Mouse (Mus musculus): ENCODE measurements around the gene Grm1. TPM values are rescaled to one million over a fixed set of nuclear protein-coding genes. Genes with fewer than 3 reads are reported as not detected.
"Not testable (repeated sequence)": the region's sequence is repeated elsewhere in the genome, so short reads cannot be mapped to it uniquely, and the experiment has no call there.

The Grm1 gene
- total RNA-seq (2015; ENCODE audit: low replicate concordance) (1.9 TPM in 1 of 2 replicates, not detected in the other), total RNA-seq (2017; ENCODE audit: low replicate concordance) (under 0.01 TPM in 1 of 2 replicates, not detected in the other)

DNA sequence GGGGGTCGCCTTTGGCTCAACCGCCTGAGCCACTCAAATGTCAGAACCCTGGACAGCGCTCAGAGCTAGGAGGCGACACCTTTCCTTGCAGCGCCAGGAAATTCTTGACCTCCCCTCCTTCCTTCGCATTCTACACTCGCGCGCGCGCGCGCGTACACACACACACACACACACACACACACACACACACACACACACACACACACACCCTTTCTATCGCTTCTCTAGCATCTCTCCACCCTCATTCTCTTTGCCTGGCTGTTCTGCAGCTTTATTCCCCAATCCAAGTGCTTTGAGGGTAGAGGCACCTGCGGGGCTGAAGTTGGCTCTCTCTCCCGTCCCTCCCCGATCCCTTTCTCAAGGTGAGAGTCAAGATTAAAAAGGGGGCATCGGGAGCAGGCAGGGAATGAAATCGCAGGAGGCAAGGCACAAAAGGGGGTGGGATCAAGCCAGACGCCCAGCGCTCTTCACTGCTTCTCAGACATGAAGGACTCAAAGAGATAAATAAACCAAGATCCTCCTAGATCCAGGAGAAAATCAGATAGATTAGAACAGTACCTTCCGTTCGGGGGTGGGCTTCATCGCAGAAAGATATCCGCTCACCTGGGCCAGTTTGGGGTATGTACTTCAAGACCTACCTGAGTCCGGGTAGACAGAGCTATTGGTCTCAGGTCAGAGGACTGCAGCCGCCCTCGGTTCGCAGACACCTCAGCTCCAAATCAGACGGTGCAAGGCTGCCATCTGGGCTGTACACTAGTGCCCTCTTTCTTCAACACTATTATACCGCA is at the start of gene Grm1:
Gene Grm1, minus strand, starts transcription at position 746 of the 788 bp plus-strand sequence.
- no peak for ATAC-seq (replicated peaks; ENCODE audit: low FRiP score, poor library complexity, severe bottlenecking)

DNA sequence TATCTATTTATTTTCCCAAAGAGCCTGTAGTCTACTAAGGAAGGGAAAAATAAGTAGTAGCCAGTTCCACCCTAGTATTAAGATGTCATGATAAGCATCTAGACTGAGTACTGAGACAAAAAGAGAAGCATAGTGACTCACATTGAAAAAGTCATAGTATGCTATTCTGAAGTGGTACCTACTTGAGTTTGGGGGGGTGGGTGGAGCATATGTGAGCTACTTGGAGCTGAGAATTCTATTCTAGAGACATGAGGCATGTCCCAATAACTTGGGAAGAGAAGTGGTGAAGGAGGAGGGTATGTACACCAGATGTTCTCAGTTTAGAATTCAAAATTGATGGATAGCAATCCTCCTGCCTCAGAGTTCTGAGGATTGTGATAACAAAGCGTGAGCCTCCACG is 39.6 kb upstream of the Grm1 start:
- ATAC-seq (replicated peaks; ENCODE audit: low FRiP score, poor library complexity, severe bottlenecking) = no peak

DNA sequence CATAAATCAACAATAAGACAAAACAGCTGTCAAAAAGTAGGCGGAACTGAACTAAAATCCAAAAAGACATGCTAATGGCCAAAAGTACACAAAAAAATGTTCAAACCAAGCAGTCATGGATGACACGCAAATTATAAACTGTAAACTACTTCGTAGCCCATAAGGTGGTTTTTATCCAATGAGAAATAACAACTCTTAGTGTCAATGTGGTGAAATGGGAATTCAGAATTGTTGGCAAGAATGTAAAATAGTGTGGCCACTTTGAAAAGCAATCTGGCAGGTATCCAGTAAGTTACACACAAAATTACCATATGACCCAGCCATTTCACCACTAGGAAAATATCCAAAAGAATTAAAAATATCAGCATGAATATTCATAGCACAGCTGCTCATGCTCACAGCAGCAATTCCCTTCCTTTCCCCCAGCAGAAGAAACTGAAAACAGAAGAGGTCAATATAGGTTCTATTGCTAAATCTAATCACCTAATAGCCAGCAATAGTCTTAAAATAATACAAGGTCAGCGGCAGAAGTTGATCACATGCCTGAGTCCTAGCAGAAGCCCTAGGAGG is 16.4 kb upstream of the Grm1 start:
- ATAC-seq (replicated peaks; ENCODE audit: low FRiP score, poor library complexity, severe bottlenecking) = no peak

DNA sequence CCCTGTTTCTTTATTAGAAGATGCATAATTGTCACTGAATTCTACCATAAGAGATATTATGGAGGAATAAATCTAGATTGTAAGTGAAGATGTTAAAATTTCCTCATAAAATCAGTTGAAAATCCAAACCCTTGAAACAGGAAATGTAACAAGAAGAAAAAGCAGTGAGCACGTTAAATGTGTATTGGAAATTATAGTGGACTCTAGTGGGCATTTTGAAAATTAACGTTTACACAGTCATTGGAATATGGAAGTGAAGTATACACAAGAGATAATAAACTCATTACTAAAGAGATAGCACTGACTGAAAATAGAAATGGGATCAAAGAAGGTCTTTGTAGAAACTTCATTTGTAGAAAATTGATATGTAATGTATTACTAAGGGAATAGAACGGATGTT is 4.2 kb upstream of the Grm1 start:
- ATAC-seq (replicated peaks; ENCODE audit: low FRiP score, poor library complexity, severe bottlenecking) = no peak

DNA sequence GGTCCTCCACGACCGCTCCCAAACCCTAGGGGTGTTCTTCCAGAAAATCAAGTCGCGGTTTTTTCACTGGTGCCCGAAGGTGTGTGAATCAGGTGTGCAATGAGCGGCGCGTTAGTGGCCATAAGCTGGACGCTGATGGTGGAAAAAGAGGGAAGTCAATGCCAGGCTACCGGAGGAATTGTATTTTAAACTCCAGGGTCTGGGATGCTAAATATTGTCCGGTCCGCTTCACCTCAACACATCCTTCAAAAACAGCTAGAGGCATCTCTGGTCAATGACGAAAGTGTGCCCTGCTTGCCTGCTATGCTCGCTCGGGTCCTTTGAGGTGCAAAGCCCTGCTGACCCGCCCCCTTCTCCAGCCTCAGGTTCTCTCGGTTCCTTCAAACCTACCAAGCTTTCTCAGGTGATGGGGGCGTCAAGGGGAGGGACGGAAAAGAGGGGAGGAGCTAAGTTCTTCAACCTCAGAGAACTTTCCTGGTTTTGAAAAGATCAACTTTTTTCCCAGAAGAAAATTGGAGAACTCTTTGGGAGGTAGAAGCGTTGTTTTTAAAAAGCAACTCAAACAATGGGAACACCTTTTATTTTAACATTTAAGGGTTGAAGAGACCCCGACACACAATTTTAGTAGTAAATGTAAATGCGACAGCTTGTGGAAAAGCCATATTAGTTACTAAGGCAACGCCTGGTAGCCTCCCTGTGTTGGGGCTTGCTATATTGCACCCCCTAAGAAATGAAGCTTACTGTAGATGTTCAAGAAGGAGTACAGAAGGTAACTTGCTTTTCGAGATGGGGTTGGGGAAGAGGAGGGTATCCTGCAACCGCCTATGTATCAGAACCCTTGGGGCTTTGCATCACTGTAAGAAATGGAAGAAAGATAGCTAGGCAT is 1.2 kb downstream of the Grm1 start:
- no peak for ATAC-seq (replicated peaks; ENCODE audit: low FRiP score, poor library complexity, severe bottlenecking)

DNA sequence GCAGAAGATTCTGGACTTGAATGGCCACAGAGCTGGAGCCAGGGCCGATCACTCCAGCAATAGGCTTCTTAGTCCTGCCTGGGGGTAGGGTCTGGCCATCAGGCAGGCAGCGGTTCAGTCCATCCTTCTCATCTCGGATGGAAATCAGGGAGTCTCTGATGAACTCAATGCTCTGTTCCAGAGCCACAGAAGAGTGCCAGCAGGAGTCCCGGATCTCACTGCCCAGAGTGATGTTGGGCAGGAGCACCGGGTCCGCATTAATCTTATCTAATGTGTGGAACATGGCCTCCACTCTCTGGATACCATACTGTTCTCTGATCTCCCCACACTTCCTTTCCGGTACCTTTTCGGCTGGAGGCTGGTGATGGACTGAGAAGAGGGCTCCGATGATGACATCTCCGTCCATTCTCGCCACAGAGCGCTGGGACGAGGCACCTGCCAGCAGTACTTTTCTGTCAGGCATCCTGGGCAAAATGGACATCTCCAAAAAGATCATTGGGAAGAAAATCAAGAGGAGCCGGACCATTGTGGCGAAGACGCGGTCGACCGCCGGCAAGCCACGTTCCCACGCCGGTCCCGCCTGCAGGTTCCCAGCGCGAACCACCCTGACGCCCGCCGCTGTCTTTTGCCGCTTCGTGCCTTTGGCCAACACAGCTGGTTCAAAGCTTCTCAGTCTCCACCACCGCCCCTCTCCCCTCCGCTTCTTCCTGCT is 2.0 kb downstream of the Grm1 start:
- no peak for ATAC-seq (replicated peaks; ENCODE audit: low FRiP score, poor library complexity, severe bottlenecking)

DNA sequence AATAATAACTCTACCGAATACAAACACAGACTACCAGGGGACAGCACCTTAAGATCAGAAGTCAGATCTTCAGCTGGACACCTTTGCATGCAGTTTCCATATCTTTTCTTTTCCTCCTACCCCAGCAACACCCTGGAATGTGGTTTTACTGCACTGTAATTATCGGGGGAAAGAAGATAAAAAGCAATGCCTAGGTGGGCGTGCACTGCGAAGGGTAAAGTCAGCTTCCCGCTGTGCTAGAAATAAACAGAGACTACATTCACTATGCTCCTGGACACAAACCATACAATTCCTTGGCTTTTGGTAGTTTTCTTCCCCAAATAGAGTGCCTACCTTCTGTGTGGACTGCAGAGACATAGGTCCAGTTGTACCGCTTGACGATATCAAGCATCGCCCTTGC is 2.6 kb downstream of the Grm1 start:
- ATAC-seq (replicated peaks; ENCODE audit: low FRiP score, poor library complexity, severe bottlenecking) = no peak

DNA sequence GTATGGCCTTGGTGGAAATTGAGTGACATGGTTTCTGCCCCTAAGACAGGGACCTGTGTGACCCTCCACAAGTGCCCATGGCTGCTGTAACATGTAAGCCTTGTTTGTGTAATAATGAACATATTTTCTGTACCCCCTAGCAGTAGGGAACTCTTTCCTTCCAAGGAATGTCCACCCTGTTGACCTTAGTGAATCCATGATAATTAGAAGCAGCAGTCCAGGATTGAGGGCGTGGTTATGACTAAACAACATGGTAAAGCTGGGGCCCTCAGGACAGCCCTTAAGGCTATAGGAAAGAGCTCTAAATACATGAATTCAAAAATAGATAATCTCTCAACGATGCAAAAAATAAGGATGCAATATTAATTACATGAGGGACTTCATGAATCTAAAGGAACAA is 17.0 kb downstream of the Grm1 start:
- ATAC-seq (replicated peaks; ENCODE audit: low FRiP score, poor library complexity, severe bottlenecking) = no peak

DNA sequence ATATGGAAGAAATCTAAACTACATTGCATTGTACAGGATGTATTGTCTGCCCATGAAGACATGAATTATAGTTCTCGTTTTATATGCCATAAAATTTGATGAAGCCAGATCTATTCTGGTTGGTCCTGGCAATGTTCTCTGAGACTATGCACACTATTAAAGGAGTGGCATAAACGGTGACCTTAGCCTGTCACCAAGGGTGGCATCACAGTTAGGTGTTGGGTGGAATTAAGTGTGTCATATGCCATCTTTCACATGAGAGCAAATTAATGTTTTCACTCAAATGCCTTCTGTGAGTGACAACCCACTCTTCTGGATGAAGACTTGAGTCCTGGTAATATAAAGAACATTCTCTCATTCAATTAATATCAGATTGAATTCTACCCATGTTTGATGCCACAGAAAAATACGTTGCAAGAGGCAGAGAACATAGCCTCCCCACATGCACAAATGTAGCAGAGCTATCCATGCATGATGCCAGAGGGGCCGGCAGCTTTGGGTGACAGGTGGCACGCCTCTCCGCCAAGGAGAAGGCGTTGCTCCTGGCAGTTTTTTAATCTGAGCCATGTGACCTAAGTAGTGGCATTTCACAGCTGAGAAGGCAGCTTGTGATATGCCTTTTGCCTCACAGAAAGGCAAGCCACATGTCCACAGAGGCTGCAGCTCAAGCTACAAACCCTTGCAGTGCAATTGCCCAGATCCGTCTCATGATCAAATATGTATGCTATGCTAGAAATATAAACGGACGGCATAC is 20.7 kb downstream of the Grm1 start:
- ATAC-seq (replicated peaks; ENCODE audit: low FRiP score, poor library complexity, severe bottlenecking) = no peak

DNA sequence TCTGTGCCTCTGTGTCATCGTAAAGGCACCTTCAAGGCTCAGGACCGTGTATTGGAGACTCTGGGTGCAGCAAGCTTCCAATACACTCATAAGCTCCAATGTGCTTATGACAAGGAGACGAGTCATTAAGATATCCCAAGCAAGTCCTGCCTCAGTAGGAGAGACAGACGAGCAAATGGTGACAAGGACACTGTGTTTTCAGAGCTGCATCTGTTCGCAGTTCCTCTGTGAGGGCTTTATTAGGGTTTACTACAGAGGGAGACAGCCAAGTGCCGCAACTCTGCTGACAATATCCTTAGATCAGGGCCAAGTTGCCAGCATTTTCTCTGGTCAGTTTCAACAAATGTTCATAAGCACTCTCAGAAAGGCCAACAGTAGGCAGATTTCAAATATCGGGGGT is 32.8 kb downstream of the Grm1 start:
- no peak for ATAC-seq (replicated peaks; ENCODE audit: low FRiP score, poor library complexity, severe bottlenecking)

DNA sequence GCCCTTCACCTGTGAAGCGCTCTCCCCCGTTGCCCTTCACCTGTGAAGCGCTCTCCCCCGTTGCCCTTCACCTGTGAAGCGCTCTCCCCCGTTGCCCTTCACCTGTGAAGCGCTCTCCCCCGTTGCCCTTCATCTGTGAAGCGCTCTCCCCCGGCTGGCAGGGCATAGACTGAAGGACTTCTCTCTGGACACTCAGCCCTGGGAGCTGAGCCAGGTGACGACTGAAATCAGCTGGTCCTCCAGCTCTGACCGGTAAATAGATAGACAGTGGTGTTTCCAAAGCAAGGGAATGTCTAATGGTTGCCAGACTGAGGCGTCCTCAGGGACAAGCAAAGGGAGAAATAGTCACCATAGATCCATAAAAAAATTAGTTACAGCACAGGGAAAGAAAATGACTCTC is 36.7 kb downstream of the Grm1 start:
- not testable (repeated sequence) for ATAC-seq (replicated peaks; ENCODE audit: low FRiP score, poor library complexity, severe bottlenecking)

DNA sequence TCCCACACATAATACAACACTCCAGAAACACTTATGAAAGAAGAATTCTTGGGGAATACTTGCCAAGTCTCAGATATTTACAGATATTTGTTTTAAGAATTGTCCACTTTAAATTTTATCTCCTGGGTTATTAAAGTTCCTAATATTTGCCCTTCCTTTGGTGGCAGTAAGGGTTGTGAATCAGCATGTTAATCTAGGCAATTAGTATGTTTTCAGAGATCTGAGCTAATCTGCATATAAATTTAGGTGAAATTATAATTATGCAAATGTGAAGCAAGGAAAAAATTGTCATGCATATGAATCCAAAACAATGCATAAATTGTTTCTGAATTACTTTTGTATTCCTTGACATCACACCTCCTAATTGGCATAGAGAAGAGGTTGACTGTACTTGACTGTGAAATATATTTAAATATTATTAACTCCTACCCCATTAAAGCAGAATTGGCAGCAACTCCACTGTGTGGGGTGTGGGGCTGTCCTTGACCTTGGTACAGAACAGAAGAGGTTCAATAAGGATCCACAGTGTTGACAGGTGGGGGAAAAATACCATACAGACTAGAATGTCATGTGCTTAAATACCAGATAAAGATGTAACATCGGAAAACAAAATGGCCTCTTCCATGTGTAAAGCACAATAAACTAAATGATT is 37.6 kb downstream of the Grm1 start:
- no peak for ATAC-seq (replicated peaks; ENCODE audit: low FRiP score, poor library complexity, severe bottlenecking)

DNA sequence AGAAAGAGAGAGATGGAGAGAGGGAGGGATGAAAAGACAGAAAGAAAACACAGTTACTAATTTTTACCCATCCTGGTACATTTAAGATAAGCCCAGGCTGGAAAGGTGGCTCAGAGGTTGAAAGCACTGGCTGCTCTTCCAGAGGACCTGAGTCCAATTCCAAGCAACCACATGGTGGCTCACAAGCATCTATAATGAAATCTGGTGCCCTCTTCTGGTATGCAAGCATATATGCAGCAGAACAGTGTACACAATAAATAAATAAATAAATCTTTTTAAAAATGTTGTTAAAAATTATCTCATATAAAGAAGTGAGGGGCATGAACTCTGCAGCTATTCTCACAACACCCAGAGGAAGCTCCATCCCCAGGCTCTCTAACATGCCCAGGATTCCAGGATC is 42.8 kb downstream of the Grm1 start:
- no peak for ATAC-seq (replicated peaks; ENCODE audit: low FRiP score, poor library complexity, severe bottlenecking)

DNA sequence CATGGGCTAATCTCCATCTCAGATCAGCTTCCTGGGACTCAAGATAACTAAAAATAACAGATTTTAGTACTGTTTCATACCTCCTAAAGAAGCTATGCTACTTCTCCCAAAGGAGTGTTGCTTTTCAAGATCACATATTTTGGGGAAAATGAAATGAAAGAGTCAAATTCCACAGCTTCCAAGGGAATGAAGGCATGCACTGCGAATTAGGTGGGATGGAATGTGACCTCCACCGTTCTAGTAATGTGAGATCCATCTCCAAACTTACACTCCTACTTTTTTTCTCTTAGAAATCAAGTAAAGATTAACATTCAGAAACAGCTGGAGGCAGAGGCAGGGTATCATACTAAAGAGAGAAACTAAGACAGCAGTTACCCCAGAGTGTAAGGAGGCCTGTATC is 49.9 kb downstream of the Grm1 start:
- ATAC-seq (replicated peaks; ENCODE audit: low FRiP score, poor library complexity, severe bottlenecking) = no peak

DNA sequence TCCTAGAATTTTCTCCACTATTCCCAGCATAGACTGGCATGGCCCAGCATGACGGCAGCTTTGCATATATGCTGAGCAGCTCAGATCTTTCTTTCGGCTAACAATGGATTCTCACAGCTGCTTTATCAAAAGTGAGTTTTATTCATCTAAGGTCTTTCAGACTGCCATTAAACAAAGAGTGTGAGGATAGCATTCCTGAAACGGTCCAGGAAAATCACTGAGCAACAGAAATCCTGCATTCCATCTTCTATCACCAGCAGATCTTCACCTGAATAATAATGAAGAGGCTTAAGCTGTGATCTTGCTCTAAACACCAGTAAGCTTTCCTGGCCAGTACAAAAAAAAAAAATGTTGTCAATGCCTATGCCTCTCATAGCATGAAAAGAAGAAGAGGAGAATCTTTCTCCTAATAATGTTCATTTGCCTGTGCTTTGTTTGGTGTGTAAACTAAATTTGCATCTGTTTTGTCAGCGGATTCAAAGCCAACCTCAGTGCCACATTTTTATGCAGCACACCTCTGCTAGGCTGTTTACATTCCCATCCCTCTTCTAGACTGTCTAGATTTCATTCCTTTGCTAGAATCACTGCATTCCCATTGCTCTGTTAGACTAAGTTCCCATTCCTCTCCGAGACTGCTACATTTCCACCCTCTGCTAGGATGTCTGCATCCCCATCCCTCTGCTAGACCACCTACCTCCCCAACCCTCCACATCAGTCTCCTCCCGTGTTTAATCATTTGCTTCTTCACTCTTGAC is 56.2 kb downstream of the Grm1 start:
- ATAC-seq (replicated peaks; ENCODE audit: low FRiP score, poor library complexity, severe bottlenecking) = no peak

DNA sequence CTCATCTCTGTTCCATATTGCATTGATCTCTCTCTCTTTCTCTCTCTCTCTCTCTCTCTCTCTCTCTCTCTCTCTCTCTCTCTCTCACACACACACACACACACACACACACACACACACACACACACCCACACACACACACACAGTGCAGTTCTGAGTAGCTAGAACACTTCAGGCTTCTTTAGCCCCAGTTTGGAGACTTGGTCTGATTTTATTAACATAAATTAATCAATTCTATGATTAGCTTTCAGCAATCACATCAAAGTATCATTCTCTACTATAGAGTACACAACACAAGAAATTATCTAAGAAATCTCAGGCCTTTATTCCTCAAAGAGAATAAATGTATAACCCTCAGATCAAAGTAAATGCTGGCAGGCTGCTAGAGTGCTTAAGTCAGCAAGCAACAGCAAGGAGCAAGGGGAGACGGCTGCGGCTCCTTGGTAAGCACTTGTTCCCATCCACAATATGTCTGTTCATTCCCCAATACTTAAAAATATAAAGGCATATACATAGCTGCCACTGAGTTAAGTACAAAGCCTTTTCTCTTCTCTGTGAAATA is 63.1 kb downstream of the Grm1 start:
- ATAC-seq (replicated peaks; ENCODE audit: low FRiP score, poor library complexity, severe bottlenecking) = no peak

DNA sequence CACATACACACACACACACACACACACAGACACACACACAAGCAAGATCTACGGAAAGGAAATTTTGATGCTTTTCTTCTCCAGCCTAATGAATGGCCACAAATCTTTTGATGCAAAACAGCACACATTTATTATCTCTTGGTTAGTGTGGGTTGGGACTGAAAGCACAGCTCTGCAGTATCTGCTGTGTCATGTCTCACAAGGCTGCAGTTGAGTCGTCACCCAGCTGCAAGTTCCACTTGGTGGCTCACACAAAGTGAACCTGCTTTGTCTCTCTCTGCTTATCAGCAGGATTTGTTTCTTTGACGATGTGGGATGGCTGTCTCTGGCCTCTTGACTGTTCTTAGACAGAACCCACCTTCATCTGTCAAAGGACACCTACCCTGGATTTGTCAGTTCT is 68.5 kb downstream of the Grm1 start:
- no peak for ATAC-seq (replicated peaks; ENCODE audit: low FRiP score, poor library complexity, severe bottlenecking)

DNA sequence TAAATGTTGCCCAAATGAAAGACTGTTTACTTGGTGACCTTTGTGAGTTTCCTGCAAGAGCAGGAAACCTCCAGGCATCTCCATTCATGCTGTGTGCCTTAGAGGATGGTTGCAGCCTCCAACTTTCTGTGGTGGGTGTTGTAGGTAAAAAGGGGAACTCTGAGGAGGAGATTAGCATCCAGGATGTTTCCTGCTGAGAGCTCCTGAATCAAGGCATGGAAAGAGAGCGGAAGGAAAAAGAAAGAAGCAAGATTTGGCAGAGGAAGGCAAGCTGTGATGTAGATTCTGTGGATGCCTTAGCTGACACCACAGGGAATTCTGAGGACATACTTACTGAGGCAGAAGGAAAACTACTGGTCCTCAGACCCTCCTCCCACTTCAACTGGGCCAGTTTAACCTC is 85.4 kb downstream of the Grm1 start:
- ATAC-seq (replicated peaks; ENCODE audit: low FRiP score, poor library complexity, severe bottlenecking) = no peak

Measured in erythroblast, adult 5-6 weeks (primary cell).